Mouse (Mus musculus): ENCODE measurements around the gene Sh3pxd2b.

GRCm38 (mm10) chr11:32339131-32339531 is 8.5 kb upstream of the Sh3pxd2b start:
- no peak for TF ChIP-seq EP300 (IDR thresholded peaks at IDR 0.05; ENCODE audit: low read length)
- no peak for TF ChIP-seq MAFK (IDR thresholded peaks at IDR 0.05; ENCODE audit: insufficient replicate concordance, low read length)
- no peak for TF ChIP-seq CTCF (conservative IDR thresholded peaks at IDR 0.05 in 1 of 2, IDR thresholded peaks at IDR 0.05 in 1 of 2; ENCODE audit: low read depth in 2 of 2, low read length in 2 of 2)
- no peak for TF ChIP-seq SIN3A (IDR thresholded peaks at IDR 0.05; ENCODE audit: low read length)
- no peak for TF ChIP-seq ZNF384 (IDR thresholded peaks at IDR 0.05; ENCODE audit: low read depth, low read length)
- no peak for TF ChIP-seq MXI1 (IDR thresholded peaks at IDR 0.05; ENCODE audit: low read depth, low read length)
- no peak for TF ChIP-seq SMC3 (IDR thresholded peaks at IDR 0.05; ENCODE audit: low read depth, low read length)
- TF ChIP-seq POLR2A (IDR thresholded peaks at IDR 0.05; ENCODE audit: low read depth, low read length), result no peak
- no peak for TF ChIP-seq JUN (IDR thresholded peaks at IDR 0.05; ENCODE audit: insufficient read depth, low read depth, low read length)
- TF ChIP-seq KAT2A (IDR thresholded peaks at IDR 0.05; ENCODE audit: insufficient replicate concordance, low read length), result no peak
- no peak for TF ChIP-seq ZMIZ1 (IDR thresholded peaks at IDR 0.05; ENCODE audit: low read depth, low read length)
